Mouse (Mus musculus) 3T3-L1 (cell line): ENCODE data around the gene Myb.

Experiments used
- DNase-seq: peaks from one replicate; pipeline ENCODE4 v3.0.0-alpha.2; 2015; ENCODE audit warnings: low read depth, low spot score

Myb gene

DNA sequence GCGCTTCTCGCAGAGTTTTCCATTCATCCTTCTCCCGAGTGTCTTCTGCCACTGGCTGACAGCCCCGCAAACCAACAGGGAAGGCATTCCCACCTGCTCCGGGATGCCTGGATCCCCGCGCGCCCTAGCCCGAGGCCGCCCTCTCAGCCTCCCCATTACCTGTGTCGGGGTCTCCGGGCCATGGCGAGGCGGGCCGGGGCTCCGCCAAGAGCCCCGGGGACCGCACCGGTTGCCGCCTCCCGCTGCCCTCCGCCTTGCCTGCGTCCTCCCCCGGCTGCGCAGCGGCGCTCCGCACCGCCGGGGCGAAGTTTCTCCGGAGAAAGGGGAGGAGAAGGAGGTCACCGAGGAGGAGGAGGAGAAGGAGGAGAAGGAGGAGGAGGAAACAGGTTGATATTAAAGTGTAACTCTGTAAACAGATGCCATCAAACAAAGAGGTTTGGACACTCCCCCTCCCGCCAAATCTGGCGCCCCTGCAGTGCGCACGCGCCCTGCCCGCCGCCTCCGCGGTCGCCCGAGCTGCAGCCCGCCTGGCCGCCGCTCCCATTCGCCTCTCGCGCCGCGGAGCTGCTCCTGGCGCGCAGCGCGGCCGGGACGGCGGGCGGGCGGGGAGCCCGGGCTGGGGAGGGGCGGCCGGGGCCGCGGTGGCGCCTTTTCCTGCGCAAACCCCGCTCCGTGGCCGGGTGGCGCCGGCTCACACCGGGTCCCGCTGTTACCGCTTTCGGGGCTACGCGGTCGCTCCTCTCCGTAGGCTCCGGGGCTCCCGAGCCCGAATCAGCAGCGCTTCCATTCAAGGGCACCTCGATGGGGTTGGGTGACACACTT, at the start of gene Myb:
Gene Myb, minus strand, starts transcription at position 448 of the 822 bp plus-strand sequence.
- DNase-seq: no peak

- DNase-seq: no peak
Observed at GRCm38 (mm10) chr10:21207378-21207777, 46.6 kb upstream of the Myb start.

DNA sequence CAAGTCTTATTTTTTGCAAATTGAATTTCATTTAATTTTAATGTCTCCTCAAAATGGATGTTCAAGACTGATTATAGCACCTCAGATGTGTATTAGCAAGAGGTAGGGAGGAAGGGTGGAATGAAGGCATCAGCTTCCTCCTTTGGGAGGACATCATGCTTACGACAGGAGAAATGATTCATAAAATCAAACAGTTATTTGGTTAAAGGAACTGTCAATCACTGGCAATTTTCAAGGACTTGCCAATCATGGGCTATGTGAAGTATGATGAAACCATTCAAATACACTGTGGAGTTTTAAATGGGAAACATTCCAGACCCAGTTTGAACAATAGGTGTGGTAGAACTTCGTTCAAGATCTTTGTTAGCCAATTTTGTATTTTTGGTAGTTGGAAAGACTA, 45.4 kb upstream of the Myb start:
- no peak for DNase-seq

- no peak for DNase-seq
Observed at GRCm38 (mm10) chr10:21204496-21205085, 43.8 kb upstream of the Myb start.

GRCm38 (mm10) chr10:21203886-21204285, 43.1 kb upstream of the Myb start:
- no peak for DNase-seq

GRCm38 (mm10) chr10:21203461-21203860, 42.7 kb upstream of the Myb start:
- DNase-seq: no peak

DNA sequence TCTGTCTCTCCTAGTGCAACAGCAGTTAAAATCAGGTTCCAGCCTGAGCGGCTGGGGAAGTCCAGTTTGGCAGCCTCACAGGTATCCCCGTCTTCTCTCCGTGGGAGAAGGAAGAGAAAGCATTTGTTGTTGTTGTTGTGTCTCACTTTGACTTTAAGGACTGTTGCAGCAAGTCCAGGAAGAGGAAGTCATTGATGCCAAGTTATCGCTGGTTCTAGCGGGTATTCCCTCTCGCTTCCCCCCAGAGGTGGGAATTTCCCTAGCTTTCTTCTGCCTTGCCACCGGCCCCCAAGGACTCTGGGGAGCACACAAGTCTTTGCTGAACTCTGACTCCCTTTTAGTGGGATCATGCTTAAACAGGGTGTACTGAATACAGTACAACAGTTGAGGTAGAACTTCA, 40.0 kb upstream of the Myb start:
- DNase-seq: no peak

DNA sequence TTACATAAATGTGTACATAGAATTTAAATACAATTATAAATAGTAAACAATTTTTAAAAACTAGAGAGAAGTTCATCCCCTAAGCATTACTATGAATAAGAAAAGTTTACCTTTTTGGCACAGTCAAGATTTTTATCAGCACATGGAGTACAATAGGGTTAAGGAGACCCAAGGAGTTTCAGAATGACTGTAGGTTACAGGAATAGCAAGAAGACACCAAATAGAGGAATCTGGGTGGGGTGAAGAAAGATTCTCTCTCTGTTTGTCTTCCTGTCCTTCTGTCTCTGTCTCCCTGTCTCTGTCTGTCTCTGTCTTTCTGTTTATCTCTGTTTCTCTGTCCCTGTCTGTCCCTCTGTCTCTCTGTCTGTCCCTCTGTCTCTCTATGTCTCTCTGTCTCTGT, 39.5 kb upstream of the Myb start:
- DNase-seq: no peak

- no peak for DNase-seq
Observed at GRCm38 (mm10) chr10:21196646-21197116, 35.9 kb upstream of the Myb start.

- DNase-seq: no peak
Observed at GRCm38 (mm10) chr10:21195597-21195996, 34.8 kb upstream of the Myb start.

- DNase-seq: no peak
Observed at GRCm38 (mm10) chr10:21193935-21194505, 33.2 kb upstream of the Myb start.

DNA sequence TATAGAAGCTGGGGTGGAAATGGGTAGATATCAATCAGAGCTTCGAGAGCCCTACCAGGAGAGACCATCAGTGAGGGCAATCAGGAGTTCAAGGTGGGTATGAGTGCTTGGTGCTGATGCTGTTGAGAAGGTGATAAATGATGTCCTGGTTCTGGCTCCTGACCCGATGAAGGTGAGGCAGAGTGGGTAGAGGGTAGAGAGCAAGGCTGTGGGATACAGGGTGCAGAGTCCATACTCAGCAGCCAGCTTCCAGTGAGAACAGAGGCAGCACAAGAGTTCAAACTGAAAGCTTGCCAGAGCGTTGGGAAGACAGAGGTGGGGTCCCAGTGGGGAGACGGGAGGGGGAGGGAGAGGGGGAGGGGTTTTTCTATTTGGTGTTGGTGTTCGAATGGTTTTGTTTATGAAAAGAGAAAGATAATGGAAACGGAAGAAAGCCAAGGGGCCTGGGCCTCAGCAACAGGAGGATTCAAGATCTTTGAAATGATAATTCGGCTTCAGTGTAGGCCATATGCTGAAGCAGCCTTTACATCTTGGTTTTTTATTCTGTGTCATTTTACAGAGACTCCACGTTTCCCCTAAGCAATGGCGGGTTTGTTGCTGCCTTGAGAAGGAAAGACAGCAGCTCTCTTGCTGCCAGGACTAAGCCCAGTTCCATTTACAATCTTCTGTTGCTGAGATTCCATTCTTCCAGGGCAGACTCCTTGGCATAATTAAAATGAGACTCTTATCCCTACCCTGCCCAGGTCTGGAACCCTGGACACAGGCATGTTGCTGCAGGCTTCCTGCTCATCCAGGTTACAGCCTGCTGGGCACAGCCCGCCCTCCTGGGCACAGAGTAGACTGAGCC, 32.5 kb upstream of the Myb start:
- no peak for DNase-seq

DNA sequence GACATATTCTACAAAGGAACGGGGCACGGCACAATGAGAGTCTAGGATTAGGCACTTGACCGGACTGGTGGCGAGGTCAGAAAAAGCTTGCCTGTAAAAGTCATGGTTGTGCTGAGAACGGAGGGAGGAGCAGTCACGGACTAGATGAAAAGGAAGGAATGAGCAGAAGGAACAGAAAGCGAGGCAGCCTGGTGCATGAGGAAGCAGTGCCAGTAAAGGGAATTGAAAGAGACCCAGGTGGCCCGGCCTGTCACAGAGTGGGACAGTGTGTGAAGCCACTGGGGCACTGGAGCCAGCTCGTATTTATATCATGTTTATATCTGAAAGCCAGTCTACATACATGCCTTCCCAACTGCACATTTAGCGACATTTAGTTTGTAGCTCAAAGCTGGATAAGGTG, 31.7 kb upstream of the Myb start:
- no peak for DNase-seq

DNA sequence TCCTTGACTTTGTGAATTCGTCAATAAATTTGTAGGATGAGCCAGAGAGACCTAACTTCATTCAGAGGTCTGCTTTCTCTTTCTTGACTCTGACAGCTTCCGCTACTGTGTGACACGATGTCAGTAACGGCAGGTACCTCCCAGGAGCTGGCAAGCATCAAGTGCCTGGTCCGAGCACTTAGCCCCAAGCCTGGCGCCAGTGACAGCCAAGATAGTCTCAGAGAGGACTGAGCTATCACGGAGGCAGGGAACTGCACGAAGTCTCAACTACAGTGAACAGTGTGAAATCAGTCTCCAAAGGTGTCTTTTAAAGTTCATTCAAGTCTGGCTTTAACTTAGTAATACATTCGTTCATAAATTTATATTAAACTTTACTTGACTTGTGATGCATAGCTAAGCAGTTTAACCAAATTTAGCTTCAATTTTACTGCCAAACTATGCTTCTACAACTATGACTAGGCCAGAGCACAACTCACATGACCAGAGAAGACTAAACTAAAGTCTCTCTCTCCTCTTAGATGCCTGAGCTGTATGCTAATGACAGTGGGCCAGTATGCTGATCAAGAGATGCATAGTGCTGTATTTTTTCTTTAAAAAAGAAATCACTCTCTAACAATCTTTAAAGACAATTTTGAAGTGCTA, 29.1 kb upstream of the Myb start:
- no peak for DNase-seq

GRCm38 (mm10) chr10:21189275-21189601, 28.5 kb upstream of the Myb start:
- no peak for DNase-seq

DNA sequence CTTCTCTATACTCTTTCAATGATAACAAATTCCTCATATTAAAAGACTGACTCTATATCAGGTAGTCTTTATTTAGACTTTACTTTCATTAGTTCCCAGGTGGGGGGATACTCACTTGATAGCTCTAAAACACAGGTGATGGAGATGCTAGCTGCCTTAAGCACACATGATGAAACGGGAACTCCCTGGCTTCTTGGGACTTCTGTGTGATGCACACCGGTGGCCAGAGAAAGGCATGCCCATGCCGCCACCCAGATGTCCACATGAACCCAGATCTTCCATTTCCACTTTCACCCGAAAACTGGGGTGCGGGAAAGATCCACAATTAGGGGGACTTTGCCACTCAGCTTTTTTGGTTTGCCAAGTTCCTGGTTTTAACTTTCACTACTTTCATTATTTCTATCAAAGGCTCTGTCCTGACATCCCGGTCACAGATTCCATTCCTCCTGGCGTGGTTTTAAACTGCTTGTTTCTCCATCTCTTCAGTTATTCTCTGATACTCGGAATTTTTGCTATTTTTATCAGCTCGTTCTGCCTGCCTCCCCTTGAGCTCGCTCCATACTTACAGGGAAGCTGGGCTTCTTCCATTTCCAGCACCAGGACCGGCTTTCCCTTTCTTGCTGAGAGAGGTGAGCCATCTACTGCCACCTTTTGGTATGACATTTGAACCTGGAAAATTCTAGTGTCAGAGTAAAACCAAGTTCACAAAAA, 27.9 kb upstream of the Myb start:
- DNase-seq: peak; percentile 81

GRCm38 (mm10) chr10:21187847-21188246, 27.1 kb upstream of the Myb start:
- no peak for DNase-seq

DNA sequence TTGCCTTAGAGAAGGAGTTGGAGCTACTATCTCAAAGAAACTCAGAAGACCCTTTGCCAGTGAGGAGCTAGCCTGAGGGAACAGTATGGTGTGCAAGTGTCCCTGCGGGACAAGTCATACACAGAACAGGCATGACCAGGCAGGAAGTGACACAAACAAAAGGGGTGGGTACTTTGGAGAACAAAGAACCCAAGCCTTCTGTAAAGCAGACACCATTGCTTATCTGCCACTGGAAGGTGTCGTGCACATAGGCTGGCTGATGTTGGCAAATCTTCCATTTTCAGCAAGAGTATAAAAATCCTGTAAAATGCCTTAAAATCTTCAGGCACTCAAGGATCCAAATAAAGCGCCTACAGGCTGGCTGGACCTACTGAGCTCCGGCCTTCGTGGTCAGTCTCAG, 25.9 kb upstream of the Myb start:
- DNase-seq: no peak

GRCm38 (mm10) chr10:21178711-21179110, 17.9 kb upstream of the Myb start:
- no peak for DNase-seq

- DNase-seq: no peak
Observed at GRCm38 (mm10) chr10:21178281-21178680, 17.5 kb upstream of the Myb start.

GRCm38 (mm10) chr10:21172650-21173200, 11.9 kb upstream of the Myb start:
- peak; percentile 53 for DNase-seq
